Mouse (Mus musculus) hindlimb bud, embryonic 11.5 days (tissue): ENCODE measurements around the gene Mx1.

Source experiments
- DNase-seq: peaks from one replicate; pipeline ENCODE4 v3.0.0-alpha.2; 2012; ENCODE audit warnings: low read depth, low spot score; ENCODE audit errors: extremely low spot score

The Mx1 gene

DNA sequence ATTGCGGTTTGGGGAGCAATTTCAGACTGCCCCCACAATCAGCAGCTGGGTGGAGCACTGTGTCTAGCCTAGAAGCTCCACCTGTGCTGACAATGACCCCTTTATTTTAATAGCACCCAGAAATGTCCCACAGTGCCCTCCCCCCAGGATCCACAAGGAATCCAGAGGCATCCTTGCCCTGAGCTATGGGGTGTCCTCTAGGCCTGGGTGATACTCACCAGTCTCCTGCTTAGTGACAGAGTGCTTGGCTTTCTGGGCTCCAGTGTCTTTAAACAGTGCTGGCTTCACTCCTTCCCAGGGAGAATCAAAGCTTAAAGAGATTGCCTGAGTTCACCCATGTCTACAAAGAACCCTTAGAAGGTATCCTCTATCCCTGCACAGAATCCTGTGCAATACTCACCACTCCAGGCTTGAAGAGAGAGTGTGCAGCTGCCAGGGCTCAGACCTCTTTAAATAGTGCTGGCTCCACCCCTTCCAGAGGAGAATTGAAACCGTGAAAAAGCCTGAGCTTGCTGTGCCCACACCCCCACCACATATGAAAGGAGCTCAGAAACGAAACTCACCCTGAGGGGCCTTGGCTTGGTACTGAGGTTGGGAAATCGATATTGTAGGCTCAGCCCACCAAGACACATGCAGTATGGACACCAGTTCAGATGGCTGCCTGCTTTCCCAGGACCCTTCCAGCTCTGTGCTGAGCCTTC is at the start of gene Mx1:
TSS of gene Mx1 (minus strand) at position 427 of the 701 bp plus-strand sequence.
- DNase-seq, result no peak

DNA sequence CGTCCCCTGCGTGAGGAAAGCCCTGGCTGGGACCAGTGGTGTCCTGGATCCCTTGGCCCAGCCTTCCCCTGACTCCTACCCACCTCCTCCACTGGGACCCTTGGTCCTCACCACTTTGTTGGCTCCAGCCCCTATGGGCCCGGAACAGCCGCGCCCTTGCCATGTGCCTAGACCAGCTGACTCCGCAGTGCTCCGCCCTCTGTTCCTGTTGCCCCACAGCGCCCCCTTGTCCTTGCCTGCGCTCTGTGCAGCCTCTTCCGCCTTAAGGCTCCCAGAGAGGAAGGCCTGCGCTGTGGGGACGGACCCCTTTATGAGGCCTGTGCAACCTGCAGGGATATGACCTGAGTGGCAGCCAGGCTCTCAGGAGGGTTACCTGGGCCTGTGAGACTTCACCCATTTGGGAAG is 49.6 kb upstream of the Mx1 start:
- DNase-seq, result no peak

DNA sequence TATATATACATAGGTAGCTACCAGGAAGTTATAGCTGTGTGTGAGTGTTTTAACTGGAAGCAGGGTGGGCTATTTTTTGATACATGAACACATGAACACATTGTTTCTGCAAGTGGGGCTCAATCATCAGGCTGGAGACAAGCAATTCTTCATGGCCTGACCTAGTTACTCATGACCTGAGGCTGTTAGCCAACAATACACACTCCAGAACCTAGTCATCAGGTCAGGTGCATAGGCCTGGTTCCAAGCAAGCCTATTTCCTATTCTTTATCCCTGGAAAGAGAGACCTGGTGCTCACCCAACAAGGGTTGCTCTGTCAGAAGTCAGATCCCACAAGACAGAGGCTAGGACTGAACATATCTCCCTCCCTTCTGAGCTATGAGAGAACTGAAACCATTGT is 48.8 kb upstream of the Mx1 start:
- no peak for DNase-seq

DNA sequence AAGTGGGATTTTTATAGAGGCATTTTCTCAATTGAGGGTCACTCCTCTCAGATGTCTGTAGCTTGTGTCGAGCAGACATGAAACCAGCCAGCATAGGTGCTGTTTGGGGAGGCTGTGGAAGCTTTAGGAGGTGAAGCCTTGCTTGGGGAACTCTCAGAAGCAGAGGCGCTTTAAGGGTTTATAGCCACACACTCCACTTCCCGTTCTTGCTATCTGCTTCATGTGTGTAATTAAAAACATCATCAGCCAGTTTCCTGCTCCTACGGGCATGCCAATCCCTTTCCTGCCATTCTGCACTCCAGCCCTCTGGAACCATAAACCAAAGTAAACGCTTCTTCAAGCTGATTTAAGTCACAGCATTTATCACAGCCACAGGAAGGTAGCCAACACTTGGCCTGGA is 48.1 kb upstream of the Mx1 start:
- no peak for DNase-seq

DNA sequence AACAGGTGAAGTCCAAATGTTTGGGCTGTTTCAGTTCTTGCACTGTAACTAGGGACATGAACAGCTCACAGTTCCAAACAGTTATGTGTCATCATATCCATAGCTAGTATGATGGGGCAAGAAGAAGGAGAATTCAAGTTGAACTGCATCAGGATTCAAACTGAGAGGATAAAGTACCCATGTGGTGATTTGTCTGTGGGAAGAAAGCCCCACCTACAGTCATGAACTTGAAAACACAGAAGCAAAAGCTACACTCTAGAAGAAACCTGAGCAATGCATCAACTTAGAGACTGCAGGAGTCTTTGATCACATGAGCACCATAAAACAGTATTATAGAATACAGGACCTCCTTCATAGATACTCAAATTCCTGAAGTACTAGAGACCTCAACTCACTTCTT is 45.1 kb upstream of the Mx1 start:
- no peak for DNase-seq

DNA sequence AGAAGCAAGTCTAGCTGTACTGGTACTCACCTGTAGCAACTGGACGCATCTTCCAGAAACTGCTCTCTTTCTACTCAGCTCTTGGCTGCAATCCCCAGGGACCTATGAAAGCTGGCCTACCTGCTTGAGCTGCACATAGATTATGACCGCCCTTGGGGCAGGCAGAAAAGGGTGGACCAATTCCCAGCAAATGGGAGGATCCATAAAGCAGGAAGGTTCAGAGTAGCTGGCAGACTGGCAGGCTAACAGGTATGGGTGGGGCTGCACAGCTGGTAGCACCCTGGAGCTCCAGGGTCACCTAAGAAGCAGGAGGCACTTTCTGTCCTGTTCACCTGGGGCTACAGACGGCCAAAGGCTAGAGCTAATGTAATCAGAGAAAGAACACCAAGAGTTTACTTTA is 42.1 kb upstream of the Mx1 start:
- DNase-seq, result no peak

DNA sequence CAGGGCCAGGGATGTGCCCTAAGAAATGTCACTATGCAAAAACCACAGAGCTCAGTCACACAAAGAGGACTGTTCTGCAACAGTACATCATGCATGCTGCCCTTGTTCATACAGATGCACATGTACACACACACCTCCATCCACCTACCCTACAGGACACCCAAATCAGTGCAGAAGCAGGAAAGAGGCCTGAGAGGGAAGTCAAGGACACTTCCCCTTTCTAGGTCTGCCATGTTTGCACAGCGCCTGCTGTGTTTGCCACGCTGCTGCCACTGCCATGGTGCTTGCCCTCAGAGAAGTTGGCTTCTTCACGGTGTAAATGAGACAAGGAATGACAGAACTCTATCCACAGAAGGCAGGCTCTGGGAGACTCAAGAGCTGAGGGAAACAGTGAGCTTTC is 41.1 kb upstream of the Mx1 start:
- DNase-seq, result no peak

DNA sequence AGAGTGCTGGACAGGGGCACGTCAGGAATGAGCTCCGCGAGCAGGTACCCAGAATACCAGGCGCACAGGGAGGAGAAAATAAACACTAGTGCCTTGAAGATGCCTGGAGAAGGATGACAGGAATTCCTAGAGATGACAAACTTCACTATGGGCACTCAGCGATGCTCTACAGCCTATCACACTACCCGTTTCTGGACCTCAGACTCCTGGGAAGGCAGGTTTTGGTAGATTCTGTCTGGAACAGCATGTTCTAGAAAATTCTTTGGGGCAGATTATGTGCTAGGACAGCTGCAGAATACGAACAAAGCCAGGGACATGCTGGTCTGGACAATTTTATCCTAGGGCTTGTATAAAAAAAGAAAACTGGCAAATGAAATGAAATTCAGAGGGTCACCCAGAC is 38.2 kb upstream of the Mx1 start:
- DNase-seq, result no peak

DNA sequence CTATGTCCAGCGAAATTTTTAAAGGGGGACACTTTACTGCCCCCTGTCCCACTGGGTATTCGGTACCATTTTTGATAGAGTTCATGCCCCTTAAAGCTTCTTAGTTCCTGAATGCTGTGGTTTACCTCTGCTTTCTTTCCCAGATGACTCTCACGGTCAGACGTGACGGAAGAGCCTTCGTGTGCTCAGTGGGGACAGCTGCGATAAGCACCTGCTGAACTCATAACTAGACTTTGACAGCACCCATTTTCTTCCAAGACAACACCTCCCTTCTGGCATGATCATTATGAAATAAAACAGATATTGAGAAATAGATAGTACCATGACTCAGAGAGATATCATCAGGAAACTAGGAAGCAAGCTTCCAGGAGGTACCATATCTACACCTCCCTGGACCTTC is 36.7 kb upstream of the Mx1 start:
- no peak for DNase-seq

DNA sequence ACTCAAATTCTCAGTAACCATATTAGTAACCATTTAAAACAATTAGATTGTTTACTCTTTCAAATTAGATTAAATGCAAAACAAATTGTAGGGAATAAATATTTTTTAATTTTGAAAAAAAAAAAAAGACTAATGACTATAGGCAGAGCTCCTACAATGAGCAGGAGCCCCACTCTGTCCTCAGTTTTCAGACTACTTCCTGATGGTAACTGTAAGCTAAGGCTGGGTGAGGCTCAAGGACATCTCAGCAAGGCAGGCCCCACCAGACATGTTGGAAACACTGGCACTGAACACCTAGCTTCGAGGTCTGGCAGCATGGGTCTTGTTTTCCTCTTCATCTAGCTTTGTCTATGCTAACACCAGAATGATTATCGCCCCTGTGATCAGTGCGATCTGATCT is 35.4 kb upstream of the Mx1 start:
- DNase-seq, result no peak

DNA sequence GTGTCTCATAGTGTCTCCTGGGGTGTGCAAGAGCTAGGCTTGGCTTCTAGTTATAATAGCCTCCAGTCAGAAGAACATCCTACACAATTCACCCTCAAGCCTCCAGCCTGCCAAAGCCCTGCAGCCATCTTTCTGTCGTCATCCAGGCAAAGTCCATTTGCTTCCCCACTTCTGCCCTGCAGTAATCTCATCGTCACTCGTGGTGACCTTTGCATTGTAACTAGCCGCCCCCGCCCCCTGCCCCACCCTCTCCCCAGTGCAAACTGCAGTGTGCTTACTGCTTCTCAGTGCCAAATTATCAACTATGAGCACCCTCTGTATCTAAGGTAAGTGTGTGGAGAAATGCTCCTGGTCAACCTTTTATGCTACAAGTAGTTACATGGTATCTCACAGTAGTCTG is 35.0 kb upstream of the Mx1 start:
- no peak for DNase-seq

DNA sequence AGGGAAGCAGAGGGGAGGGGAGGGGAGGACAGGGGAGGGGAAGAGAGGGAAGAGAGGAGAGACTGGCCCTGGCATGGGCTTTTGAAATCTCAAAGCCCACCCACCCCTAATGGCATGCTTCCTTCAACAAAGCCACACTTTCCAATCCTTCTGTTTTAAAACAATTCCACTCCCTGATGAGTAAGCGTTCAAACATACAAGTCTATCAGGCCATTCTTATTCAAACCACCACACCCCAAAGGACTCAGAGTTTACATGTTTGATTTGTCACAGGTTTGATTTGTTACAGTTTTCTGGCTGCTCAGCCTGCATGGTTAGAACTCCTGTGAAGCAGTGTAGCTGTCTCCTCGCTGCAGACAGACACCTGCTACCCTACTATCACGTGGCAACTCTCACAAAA is 33.3 kb upstream of the Mx1 start:
- no peak for DNase-seq

DNA sequence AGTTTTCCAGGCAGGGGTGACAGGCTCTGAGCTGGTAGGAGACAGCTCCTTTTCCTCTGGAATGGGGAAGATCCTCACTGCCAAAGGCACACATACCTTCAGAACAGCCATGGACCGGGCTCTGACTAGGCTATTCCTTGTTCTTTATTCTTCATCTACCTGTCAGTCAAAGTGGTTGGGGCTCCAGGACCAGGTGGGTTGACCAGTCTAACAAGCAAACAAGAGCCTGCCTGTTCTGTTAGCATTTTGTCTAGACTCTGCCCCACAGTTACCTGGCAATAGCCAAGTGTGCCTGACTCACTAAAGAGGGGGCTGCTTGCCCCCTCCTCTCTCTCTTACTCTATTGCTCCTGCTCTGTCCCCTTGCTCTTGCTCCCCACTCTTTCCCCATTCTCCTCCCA is 29.7 kb upstream of the Mx1 start:
- no peak for DNase-seq

DNA sequence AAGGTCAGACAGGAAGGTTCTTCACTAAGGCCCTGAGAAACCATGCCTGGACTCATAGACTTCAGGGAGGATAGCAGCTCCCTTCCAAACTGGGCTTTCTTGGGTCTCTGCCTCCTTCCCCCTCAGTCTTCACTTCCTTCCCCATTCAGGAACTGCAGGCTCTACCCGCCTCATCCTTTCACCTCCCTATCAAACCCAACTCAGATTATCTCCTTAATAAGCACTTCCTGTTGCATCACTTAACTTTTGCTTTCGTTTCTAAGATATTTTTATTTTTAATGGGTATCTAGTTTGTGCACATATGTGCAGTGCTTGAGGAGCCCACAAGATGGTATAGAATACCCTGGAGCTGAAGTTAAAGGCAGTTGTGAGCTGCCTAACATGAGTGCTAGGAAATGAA is 15.9 kb upstream of the Mx1 start:
- no peak for DNase-seq

DNA sequence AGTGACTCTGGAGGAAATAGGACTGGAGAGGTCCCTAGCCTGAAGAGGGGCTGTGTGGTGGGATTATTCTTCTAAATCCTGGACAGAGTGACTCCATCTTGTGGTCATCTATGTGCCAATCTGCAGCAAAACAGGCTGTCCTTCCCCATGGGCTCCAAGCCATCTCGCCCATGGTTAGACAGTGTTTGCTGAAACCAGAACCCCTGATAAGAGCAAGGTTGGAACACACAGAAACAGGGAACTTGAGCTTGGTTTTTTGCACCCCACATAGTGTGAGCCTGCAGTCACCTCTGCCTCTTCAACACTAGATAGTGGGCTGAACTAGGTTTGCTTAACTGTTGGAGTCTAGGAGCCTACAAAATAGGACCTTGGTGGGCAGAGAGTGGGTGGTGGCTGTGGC is 13.8 kb upstream of the Mx1 start:
- no peak for DNase-seq

DNA sequence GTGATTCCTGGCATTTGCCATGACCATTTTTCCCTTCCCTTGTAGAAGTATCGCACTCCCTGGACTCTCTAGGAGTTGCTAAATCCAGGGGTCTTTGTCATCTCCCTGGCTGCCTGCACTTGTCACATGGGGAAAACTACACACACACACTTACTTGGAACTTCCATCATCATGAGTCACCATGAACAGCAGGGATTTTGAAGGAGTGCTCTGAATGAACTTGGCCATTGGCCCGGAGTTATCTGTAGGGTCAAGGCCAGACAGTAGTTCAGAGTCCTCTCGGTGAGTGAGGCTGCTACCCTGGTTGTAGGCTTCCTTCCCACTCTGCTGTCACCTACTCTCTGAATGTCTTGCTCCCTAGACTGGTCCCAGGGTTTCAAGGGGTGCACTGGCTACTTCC is 12.9 kb upstream of the Mx1 start:
- no peak for DNase-seq

DNA sequence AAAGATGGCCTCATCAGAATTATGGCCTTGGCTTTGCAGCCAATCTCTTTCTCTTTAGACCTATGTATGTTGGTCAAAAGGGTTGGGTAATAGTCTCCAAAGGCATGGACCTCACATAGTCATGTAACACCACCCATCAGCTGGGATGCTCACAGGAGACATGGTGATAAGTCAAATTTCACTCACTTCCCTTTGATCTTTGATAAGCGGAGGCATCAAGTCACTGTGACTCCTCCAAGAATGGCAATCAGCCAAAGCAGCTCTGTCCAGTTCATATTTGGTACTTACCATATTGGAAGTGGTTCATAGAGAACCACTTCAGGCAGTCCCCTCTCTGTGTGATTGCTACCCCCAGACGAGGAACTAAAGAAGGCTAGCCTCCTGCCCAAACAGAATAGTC is 12.0 kb upstream of the Mx1 start:
- DNase-seq, result no peak

DNA sequence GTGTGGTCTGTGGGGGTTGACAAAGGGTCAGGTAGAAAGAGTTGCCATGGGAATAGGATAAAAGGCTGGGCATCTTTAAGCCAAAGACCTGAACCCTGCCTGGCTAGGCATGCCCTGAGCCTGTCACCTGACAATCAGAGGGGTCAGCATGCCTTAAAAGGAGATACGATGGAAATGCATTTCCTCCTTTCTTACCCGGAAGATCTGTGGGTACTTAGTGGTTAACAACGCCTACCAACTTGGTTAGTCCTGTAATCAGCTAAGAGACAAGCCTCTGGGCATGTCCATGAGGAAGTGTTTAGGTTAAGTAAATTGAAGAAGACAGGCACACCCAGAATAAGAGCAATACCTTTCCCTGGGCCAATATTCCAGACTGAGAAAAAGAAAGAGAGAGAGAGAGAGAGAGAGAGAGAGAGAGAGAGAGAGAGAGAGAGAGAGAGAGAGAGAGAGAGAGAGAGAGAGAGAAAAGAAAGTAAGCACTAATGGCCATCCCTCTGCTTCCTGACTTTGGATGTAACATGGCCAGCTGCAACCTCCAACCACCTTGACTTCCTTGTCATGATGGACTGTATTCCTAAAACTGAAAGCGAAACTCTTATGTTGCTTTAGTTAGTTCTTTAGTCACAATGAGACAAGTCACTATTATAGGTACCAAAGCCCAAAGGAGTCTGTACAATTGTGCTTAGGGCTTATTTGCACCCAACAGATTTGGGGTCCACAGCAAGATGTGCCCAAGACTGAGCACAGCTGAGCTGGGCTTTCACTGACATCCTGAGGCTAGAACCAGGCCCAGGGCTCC is 5.5 kb upstream of the Mx1 start:
- DNase-seq, result no peak

DNA sequence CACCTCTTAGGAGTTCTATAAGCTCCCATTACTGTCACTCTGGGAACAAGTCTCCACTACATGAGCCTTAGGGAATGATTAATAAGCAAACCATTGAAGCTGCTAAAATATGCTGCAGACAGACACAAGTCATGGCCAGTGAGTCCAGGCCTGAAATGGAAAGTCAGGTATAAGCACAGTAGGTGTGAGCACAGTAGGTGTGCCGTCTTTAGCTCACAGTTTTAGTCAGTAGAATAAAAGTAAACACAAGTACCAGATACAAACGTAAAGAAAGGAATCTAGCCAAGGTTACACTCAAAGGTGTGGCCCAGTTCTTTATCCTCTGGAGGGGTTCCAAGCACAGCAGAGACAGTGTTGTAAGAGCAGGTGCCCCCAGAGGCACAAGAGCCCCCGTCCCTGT is 4.8 kb upstream of the Mx1 start:
- DNase-seq, result no peak

DNA sequence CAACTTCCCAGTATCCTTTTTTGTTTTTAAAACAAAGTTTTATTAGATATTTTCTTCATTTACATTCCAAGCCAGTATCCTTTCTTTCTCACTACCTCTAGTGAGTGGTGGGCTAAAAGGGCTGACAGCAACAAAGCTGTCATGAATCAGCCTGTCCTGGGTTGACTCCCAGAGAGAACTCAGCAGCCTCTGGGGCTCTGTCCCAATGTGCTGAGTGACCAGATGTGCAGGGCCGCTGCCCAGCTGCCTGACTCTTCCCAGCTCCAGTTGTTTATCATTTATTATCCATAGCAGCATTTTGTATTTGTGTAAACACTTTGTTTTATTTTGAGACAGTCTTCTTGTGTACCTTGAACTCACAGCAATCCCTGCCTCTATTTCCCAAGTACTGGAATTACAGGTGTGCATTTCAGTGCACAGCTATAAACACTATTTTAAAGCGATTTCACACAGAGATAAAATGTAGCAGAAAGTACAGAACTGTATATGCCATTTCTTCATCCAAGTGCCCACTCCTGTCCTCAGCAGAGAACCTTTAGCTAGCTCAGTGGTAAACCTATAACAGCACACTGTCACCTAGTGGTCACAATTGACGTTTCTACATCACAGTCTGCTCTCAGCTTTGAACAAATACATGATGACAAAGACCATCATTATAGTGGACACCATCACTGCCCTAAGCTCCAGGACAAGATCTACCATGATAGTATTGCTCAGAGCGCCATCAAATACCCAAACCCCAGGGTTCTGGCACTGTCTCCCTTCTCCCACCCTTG is 3.7 kb upstream of the Mx1 start:
- DNase-seq, result no peak

DNA sequence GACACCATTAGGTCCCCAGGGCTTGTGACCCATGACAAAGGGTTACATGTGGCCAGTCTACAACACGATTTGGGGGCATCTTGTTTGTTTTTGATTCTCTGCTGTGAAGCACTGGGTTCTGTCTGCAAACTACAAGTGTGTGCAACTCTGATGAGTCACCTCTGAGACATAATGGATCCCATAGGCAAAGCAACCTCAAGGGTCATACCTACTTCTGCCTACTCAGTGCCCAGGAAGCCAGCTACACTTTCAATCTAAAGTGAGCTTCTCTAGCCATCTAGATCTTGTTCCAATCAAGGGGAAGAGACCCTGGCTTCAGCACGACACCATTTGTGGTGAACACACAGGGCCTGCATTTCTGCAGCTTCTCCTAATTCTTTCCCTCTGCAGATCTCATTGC is 1.4 kb downstream of the Mx1 start:
- no peak for DNase-seq

DNA sequence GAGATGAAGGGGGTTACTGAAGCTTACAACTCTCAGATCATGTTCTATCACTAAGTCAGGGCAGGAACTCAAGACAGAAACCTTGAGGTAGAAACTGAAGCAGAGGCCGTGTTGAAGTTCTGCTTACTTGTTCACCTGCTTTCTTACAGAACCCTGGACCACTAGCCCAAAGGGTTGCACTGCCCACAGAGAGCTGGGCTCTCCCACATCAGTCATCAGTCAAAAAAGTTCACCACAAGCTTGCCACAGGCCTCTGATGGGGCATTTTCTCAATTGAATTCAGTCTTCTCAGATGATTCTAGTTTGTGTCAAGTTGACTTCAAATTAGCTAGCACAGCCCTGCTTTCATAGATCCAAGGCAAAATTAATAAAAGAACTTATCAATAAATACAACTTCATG is 2.9 kb downstream of the Mx1 start:
- DNase-seq, result no peak
